Mouse (Mus musculus) granulocyte monocyte progenitor cell, adult 5-6 weeks (primary cell): Measurements from ENCODE around the gene Spata20. TPM values are rescaled to one million over a fixed set of nuclear protein-coding genes. Genes with fewer than 3 reads are reported as not detected.

ENCODE experiments used
- ATAC-seq: replicated peaks from 2 replicates; pipeline ENCODE4 v1.8.0; 2016; ENCODE audit warnings: mild to moderate bottlenecking, moderate TSS enrichment, inconsistent platforms; ENCODE audit not compliant: poor library complexity, severe bottlenecking
- total RNA-seq, 2 experiments: library from RNA; stranded (forward) in 1 of 2; stranded (reverse) in 1 of 2; fragments of 200-712, 200-1000 nt in 1 of 2; fragments of >200 nt in 1 of 2; fragmentation: Nextera tagmentation in 1 of 2; gene quantifications; 2 replicates each; pipeline ENCODE4 v1.2.3; 2014 to 2017

The Spata20 gene
- total RNA-seq, 2 experiments from 2014 or later = not detected

DNA sequence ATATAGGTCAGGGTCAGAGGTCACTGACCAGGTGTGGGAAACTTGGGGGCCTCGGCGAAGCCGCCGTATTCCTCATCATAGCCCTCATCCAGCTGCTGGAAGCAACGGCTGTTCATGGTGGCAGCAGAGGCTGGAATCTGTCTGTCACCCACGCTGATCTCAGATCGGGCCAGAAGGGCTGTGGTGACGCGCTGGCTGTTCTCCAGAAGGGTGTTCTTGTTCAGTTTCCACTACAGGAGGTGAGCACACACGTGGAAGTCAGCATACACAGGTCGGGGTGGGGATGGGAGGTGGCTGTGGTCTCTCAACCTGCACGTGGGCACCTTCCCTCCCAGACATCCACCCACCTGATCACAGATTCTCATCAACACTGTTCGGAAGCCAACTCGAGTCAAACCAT is 2.1 kb downstream of the Spata20 start:
- ATAC-seq = no peak

DNA sequence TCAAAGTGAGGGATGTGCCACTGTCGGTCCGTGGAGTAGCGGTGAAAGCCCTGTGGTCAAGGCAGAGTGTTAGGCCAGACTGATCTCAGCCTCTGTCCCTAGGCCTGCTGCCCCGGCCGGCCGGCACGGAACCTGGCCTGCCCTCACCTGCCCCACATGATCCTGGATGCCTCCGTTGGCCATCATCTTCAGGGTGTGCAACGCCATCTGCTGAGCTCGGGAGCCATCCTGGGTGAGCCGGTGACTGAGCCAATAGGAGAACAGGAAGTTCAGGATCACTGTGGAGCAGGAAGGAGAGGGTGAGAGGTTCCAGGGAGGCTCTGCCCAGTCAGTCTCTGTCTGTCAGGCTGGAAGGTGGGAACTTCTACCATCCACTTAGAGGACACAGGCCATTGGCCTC is 2.5 kb downstream of the Spata20 start:
- ATAC-seq = no peak

DNA sequence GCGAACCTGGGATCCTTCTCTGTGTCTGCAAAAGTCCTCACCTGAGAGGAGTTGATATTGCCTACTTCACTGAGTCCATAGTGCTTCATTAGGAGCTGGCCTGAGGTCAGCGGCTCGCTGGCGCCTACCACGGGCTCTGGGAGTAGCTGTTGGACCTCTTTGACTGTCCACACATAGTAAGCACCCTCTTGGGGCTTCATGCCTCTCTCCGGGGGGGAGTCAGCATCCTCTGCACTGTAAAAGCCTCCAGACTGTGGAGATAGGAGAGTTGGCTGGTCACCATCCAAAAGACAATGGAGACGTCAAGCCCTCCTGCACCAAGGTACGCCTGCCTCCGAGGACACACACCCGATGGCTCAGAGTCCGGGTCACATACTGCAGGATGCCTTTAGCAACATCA is 3.2 kb downstream of the Spata20 start:
- no peak for ATAC-seq

DNA sequence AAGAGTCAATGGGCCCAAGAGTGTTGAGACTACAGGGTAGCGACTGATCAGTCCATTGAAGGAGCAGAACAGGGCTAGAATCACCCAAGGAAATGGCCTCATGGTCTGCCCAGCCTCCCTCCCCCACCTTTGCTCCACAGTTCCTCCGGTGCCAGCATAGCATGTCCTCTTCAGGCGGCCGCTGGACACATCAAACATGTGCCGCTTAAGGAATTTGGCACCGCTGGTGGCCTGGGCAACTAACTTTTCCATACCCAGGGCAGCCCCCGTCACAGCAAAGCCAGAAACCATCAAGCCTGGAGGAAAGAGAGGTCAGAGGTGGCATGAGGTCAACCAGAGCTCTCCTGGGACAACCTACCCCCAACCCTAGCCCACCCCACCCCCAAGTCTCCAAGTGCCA is 4.0 kb downstream of the Spata20 start:
- ATAC-seq = no peak

DNA sequence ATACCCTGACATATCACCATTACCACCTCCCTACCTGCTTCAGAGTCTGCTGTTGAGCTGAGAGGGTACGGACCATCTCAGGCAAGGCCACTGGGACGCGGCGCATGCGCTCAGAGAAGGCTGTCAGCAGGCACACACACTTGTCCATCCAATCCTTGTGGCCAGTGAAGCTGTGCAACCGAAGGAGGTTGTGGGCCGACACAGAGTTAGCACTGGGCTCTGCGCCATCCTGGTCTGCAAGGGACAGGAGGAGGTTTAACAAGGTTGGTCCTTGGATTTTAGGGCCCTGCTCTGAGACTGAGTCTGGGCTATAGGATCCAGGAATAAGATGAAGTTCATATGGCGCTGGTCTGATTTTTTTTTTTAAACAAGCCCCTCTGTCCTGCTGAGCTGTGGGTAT is 5.6 kb downstream of the Spata20 start:
- ATAC-seq = no peak

DNA sequence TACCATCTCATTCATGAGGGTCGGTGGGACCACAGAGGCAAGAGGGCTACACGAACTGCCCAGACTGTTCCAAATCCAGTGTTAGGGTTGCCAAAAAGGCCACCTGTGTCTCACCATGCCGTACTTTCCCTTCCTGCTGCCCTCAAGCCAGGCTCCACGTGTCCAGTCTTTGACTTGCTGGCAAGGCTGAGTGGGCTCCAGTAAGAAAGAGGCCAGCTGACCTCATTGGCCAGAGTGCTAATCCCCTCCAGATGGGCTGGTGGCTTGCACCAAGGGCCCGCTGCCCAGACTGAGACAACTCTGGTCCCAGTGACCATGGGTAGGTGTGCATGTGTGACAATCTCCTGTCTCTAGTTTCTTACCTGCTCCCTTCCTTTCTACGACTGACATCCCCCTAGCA is 8.3 kb downstream of the Spata20 start:
- no peak for ATAC-seq

DNA sequence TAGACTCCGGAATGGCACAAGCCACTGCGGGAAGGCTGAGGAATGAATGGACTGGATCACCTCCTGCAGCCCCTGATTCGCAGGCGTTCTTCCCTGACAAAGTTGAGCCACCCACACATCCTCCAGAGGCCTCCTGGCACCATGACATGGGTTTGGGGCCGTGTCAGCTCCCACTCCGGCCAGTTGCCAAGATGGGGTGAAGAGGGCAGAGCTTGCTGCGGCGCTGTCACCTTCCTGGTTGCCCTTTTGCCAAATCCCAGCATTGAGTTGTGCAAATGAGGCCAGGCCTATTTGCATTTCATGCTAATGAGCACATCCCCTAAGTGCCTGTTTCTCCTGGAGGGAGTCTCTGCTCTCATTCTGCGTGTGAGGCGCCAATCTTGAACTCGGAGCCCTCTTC is 10.3 kb downstream of the Spata20 start:
- ATAC-seq = 0 out of 2 replicates have a peak, but pooled peaks have one; percentile 6

DNA sequence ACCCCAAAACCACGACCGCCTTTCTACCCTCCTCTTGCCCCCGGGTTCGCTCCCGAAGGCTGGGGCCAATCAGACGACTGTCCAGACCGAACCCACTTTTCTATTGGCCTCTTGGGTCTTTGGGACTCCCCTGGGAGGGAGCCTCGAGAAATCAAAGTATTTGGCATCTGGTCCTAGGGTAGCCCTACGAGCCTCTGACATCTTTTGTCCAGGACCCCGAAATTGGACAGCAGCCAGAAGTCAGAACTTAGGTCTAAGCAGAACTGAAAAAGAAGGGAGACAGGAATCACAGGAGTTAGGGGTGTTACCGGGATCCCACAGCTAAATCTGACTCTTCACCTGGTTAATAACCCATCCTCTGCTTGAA is 11.5 kb downstream of the Spata20 start:
- ATAC-seq = no peak

DNA sequence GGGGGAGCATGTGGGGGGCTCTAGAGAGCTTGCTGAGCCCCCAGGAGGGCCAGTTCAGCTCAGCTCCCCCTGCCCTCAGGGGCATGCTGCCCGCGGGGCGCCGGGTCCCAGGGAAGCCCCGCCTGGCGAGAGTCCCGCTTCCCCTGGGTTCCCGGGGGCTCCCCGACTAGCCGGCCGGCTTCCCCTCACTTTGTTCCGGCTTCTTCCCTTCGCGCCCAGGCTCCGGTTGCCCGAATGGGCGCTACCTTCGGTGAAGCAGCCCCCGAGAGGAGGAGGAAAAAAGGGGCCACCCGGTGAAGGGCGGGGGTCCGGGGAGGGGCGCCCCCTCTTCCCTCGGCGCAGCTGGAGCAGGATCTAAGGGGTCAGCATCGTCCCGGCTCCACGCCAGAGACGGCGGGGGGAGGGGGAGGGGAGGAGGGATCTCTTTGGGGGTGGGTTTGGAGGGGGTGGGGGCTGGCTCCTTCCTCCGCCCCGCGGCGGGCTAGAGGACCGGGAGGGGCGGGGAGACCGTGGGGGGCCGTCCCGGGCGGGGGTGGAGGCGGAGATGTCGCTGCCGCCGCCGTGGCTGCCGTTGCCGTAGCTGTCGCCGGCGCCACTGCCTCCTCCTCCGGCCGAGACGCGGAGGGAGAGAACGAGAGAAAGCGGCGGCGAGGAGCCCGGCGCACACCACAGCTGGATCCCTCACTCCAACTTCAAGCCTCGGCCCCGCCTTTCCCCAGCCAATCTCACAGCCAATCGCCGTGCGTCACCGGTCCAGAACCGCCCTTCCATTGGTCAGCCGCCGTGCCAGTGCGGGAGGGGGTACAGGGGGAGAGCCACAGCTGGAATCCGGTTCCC is 12.1 kb downstream of the Spata20 start, which contains the start of gene Cacna1g:
TSS of gene Cacna1g (minus strand) at position 492 of the 837 bp plus-strand sequence.
- ATAC-seq = peak; percentile 84

DNA sequence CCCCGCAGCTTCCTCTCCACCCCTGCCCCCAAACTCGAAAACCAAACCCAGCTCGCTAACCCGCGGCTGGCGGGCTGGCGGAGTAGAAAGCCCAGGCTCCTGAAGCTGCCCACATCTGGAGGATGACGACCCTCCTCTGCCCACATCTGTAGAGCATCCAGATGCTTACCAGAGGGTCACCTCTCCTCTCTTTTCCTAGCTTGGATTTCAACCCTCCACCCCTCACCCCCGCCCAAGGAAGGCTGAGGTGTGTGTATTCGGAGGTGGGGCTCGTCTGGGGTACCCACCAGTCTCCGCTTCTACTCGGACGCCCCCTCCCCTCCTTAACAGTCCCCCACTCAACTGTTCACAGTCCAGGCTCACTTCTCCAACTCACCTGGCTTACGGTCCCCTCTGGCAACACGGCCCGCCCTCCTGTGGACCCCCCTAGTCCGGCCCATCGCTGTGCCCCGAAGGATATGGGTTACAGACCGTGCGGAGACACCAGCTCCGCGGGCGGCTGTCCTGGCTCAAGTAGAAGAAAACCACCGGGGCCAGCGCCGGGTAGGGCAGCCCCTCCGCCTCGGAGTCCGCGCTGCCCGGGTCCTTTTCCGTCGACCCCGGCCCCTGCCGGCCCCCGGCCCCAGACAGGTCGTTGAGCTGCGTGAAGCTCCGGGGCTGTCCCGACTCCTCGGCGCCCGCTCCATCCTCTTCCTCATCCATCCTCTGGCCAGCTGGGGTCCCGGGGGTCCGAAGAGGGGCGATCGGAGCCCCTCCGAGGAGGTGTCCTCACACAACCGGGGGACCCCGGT is 12.9 kb downstream of the Spata20 start:
- ATAC-seq = 0 out of 2 replicates have a peak, but pooled peaks have one; percentile 7

DNA sequence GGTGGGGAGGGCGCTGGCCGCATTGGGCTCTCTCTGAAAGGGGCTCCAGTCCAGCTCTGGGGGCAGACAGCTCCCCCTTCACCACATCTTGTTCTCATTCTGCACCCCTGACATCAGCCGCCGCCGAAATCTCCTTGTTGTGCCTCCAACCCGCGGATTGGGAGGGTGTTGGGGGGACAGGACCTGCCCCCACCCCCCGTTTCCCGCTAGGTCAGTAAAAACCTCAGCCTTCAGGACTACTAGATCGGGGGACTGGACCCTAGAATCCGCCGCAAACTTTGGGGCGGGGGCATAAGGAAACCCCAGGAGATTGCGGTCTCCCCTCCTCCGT is 13.4 kb downstream of the Spata20 start:
- no peak for ATAC-seq

DNA sequence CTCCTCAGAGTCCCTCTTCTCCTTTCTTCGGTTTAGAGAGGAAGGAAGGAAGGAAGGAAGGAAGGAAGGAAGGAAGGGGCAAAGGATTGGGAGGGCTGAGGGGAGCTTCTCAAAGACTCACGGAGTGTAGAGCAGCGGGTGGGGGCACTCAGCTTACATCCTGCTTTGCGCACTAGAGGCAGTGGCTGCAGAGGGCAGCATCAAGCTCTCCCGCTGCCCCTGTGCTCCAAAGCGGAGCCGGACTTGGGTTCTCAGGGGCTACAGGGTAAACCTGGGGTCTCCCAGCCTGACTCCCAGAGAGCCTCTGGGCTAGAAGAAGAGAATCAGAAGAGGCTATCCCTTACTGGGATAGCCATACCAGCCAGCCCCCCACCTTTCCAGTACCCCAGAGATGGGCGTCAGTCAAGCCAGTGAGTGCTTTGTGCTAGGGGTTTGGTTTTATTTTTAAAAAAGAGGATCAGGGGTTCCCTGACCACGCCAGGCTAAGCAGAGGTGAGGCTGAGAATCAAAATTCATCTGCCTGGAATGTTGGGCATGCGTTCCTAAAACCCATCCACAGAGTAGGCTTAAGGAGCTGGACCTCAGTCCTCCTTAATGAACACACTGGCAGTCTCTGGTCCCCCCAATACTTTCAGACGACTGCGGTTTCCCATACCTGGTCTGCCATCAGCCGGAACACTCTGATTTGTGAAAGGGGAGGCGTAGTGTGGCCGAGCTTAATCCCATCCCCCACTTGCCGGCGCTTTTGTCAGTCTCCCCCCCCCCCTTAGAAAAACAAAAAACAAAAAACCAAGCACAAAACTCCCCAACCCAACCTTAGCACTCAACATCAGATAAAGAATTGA is 14.0 kb downstream of the Spata20 start:
- no peak for ATAC-seq

DNA sequence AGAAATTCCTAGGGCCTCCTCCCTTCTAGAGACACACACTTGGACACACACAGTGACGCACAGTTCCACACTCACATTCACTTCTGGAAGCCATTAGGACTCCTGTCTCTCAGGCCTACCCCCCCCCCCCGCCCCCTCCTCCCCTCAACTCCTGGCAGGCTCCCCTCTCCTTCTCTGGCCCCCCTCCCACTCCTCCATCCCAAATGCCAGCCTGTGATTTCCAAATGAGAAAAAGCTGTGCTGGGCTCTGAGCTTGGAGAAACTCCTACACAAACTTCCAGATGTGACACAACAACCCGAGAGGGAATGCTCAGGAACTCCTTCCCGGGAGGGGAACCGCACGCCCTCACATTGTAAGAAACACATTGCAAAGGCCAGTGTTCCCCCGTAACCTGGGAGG is 15.6 kb downstream of the Spata20 start:
- ATAC-seq = no peak

DNA sequence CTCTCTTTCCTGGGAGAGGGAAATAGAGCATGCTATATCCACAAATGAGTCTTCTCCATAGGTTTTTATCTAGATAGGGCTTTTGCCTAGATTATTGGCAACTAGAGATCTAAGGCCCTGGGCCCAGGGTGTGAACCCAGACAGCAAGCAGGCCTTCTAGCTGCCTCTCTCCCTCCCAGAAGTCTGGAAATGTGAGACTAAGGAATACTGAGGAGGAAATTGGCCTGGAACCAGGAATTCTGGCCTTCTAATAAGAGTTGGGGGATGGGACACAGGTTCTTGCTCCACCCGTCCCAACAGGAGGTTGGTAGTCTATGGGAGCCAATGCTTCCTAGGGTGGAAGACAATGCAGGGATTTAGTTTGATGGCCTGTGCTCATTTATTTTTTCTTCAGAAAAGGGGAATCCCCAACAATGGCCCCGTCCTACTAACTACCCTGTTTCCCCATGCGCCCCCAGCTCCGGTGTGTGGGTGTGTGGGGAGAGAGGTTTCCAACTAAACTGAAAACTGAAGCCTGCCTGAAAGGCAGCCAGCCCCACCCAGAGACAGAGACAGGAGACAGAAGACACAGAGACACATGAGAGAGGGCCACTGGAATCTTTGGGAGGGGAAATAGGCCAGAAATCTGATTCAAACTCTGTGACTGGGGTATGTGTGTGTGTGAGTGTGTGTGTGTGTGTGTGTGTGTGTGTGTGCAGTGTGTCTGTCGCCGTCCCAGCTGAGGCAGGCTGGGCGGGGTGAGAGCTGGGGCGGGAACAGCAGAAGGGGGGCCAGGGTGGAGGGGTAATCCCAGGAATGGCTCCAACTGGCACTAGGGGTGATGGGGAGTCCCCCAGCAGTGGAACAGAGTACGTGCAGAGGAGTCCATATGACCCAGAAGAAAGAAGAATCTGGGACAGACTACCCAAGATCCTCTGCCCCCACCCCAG is 16.6 kb downstream of the Spata20 start:
- ATAC-seq = no peak

DNA sequence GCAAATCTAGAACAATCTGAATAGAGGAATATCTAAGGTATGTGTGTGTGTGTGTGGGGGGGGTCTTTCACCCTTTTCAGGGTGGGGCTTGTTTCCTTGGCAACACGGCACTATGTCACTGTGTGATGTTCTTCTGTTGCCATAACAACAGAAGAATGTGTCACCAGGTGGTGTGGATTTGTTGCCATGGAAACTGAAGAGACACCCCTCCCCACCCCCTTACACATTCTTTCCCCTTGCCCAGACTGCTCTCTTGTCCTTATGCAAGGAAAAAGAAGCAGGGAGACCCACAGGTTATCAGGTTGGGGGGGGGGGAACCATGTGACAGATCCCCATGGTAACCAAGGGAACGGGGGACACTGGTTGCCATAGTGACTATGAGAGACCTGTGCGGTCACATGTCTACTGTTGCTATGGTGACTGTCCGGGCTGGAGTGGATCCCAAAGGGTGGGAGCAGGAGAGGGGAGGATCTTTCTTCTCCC is 17.4 kb downstream of the Spata20 start:
- no peak for ATAC-seq

DNA sequence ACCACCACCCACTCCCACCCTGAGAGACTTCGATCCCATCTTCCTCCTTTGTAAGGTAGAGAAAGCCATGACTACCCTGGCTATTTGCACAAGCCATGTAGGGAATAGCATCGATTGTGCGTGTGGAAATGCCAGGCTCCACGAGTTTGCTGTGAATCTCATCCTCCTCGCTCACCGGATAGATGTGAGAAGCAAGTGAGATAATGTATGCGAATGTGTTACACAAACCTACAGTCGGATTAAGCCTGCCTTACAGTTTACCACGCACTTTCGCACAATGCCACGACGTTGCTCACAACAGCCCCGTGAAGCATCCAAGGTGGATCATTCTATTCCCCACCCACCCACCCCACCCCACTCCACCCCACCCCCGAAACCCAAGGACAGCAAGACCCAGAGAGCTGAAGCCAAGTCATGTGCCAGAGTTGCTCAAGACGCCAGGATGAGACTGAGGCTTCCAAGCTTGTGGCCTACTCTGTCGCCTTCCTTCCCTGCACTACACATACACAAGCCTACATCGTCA is 19.6 kb downstream of the Spata20 start:
- no peak for ATAC-seq

DNA sequence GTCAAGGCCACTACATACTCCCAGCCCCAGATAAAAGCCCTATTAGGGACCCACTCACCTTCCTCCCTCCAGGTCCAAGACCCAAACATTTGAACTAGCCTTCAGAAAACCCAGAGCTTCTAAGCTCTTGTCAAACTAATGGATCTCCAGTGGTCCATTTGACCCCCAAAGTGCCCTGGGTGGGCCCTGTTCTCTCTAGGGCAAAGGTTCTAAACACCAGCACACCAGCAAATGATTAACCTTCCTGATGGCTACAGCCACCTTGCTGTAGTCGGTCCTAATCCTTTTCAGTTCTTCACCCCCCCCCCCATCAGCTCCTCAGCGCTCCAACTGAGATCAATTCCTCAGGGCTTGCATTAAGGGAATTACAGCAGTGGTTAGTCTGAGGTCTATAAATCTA is 21.8 kb downstream of the Spata20 start:
- ATAC-seq = no peak

DNA sequence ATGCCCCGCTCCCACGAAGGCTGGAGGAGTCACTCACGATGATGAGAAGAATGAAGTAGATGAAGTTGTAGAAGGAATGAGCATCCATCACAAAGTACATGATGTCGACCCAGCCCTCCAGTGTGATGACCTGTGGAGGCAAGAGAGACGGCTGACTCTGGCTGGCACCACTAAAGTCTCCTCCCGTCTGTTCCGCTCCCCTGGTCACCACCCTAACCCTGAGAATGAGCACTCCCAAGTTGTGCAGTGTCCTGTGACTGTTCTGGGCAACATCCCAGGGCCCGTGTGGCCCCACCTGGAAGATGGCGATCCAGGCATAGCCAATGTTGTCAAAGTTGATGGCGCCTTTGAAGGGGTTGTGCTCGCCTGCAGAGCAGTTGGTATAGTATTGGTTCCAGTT is 24.1 kb downstream of the Spata20 start:
- no peak for ATAC-seq

DNA sequence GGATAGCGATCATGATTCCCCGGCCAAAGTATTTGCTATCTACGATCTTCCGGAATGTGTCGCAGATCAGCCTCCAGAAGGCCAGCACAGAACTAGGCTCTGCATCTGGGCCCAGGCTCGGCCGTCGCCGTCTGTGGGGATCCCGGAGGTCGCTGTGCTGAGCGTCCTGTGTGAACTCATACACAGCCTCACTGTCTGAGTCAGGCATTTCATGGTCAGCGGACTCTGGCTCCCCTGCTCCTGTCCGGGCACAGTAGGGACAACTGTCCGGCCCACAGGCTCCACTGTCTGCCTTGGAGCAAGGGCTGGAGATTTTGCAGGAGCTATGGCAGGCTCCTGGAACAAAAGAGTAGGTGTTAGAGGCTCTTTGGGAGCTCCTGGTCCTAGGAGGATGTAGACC is 29.0 kb downstream of the Spata20 start:
- ATAC-seq = no peak
